Mouse (Mus musculus) cerebellum, postnatal 14 days (tissue): ENCODE data around the gene Cux1.

Experiments used
- DNase-seq, 2 experiments: peaks; one replicate each; pipeline ENCODE4 v3.0.0; 2021; ENCODE audit warnings: mixed read lengths in 2 of 2

Cux1 gene

DNA sequence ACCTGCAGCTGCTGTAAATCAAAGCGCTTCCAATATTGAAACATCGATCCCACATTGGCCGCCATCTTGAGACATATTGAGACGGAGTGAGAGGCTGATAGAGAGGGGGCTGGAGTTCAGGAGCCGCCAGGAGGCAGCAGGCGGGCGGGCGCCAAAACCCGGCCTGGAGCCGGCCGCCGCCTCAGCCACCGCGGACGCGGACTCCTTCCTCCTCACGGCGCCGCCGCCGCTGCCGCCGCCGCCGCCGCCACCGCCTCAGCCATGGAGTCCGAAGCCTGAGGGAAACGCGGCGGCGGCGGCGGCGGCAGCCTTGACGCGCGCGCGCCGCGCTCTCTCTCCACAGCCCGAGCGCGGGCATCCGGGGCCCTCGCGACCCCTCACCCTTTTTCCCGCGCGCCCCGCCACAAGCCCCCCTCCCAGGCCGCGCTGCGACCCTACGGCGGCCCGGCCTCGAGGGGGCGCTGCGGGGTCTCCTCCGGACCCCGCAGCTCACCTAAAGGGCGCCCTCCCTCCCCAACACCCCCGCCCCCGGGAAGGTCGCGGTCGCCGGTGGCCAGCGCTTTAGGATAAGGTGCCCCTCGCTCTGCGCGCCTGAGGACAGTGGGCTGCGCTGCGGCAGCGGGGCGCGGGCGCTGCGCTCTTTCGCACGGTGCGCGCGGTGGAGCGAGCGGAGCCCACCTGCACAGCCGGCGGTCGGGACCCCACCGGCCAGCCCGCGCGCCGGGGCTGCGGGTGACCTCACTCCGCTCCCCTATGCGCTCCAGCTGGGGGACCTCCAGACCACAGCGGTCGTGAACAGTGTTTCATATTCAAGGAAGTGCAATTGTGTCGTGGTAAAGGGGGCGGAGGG lies at the start of gene Cux1:
Cux1 (minus strand) TSS at position 315 of the 850 bp plus-strand sequence.
- DNase-seq, result peak; percentile 89 to 91

DNA sequence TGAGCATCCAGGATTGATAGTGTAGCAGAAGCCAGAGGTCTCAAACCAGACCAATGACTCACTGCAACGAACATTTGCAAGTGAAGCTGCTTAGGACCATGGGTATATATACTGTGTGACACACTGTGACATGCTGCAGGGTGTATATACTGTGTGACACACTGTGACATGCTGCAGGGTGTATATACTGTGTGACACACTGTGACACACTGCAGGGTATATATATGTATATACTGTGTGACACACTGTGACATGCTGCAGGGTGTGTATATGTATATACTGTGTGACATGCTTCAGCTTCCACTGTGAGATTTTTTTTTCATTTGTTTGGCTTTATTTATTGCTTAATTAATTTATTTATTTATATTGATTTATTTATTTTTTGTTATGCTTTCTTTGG lies 45.1 kb upstream of the Cux1 start:
- DNase-seq, result no peak

- no peak for DNase-seq
These were observed 41.6 kb upstream of the Cux1 start for GRCm38 (mm10) chr5:136608814-136609434.

GRCm38 (mm10) chr5:136605144-136605543 lies 37.9 kb upstream of the Cux1 start:
- no peak for DNase-seq

DNA sequence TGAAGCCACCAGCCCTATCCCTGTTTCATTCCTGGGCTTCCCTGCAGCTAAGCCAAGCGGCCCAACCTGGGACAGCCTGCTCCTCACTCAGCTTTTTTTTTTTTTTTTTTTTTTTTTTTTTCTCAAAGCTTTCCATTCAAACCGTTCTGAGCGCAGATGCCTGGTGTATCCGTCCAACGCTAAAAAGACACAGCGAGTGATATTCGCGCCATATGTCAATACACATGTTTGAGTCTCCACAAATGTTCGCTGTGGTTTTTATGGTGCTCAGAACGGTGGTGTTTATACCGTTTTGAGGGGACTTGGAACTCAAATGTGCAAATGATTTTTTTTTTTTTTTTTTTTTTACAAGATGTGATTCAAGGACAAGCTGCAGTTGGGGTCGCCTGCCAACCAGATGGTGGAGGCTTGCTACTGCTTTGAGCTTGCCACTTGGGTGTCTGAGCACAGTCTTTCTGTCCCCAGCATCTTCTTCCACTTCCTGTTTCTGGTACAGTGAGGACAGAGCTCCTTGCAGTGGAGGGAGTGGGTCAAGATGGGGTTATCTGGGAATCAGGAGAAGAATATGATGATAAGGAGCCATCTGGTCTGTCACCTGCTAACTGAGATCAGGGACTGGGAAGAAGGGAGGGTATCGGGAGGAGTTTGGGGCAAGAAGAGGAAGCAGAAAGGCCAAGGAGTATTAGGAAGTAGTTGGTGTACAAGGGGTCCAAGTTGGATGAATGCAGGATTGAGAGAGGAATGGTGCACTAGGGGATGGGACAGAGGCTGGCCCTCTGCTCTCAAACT lies 36.1 kb upstream of the Cux1 start:
- DNase-seq, result peak; percentile 30 to 35

DNA sequence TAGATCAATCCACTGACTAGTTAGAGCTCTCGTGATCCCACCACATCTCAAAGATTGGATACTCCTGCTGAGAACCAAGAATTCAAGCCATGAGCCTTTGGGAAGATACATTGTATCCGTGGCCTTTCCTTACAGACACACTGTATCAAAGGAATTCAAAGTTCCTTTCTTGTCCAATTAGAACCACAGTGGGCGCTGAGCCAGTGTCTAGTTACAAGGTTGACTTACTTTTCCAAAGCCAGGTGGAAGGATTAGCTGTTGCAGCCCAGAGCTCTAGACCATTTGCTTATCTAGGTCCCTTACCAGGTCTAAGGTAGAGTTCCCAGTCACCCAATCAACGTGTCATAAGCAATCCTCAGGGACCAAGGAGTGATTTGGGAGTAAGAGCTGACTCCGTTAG lies 33.2 kb upstream of the Cux1 start:
- no peak for DNase-seq

DNA sequence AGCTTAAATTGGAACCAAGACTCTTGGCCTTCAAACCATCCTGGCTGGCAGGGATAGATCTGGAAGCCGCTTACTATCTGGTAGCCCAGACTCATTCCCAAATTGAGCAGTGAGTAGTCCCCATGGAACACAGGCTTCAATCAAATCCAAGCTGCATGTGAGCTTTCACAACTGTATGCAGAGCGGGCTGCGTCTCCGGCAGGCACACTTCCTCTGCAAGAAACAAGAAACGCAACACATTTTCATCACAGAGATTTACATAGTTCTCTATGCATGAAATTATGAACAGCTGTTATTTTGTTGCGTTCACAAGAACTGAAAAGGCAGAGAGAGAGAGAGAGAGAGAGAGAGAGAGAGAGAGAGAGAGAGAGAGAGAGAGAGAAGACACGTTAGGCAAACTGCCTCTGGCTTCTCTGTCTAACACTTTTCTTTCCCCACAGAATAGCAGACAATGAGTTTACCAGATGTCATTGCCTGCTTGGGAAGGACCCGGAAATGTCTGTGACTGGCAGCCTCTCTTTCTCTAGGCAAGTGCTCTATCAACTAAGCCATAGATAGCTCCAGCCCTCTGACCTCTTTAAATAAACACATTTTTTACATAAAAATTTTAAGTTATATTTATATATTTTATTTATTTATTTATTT lies 27.7 kb upstream of the Cux1 start:
- DNase-seq, result no peak

DNA sequence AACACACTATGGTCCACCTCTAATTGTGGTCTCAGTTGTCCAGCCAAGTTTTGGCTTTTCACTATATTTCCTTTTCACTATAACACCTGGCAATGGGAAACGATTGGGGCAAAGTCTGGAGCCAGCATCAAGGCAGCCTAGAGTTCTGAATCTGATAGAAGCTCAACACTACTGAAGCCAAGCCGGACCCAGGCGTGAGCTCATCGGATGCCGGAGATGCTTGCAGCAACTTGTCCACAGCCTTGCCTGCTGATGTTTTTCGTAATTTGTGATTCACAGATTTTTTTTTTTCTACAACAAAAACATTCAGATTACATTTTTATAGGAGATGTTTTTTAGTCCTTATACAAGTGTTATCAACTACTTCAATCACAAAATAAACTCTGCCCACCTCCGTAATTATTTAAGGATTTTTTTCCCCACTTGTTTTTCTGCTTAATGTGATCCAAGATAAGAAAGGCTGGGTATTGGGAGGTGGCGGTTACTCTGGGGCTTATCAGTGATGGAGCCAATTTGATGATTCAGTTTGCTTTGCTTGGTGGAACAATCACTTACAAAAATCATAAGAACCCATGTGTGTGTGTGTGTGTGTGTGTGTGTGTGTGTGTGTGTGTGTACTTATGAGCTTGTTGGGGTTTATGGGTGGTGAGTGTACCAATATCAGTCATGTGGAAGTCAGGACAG lies 24.7 kb upstream of the Cux1 start:
- DNase-seq, result no peak

- DNase-seq, result no peak
These were observed 21.7 kb upstream of the Cux1 start for GRCm38 (mm10) chr5:136589002-136589401.

DNA sequence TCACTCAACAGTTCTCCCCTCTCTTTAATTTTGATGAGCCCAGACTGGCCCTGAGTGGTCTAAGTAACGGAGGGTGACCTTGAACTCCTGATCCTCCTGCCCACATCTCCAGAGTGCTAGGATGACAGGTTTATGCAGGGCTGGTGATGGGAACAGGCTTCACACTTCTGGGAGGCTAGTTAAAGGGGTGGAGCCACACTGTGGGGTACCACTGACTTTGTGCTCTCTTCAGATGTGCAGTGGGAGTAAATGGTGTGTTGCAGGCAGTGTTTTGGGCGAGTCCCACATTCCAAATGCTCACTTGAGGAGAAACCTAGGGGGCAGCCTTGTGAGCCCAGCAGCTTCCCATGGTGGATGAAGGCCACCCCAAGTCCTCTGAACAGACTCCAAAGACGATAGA lies 21.2 kb upstream of the Cux1 start:
- DNase-seq, result no peak

DNA sequence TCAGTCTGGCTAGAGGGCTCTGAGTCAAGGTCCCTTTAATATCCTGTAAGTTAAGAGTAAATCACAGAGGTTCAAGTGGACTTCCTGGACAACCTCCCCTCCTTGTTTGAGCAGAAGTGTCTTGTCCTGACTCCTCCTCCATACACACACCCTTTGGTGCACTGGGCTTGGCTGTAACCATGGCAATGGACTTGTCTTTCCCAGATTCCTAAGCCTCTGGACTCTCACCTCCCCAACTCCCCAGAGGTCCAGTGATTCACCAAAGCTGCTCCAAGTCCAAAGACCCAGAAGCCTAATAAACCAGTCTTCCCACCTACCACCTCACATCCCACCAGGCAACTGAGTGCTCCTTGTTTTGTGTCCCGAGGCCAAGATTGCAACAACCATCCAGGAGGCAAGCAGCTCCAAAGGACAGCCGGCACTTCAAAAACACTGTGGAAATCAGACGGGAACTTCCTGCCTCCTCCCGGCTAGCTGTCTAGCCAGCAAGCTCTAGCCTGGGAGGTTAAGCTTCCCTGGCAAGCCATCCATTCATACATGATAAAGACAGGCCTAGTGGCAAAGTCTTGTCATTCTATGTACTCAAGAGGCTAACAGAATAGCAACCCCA lies 17.5 kb upstream of the Cux1 start:
- no peak for DNase-seq

DNA sequence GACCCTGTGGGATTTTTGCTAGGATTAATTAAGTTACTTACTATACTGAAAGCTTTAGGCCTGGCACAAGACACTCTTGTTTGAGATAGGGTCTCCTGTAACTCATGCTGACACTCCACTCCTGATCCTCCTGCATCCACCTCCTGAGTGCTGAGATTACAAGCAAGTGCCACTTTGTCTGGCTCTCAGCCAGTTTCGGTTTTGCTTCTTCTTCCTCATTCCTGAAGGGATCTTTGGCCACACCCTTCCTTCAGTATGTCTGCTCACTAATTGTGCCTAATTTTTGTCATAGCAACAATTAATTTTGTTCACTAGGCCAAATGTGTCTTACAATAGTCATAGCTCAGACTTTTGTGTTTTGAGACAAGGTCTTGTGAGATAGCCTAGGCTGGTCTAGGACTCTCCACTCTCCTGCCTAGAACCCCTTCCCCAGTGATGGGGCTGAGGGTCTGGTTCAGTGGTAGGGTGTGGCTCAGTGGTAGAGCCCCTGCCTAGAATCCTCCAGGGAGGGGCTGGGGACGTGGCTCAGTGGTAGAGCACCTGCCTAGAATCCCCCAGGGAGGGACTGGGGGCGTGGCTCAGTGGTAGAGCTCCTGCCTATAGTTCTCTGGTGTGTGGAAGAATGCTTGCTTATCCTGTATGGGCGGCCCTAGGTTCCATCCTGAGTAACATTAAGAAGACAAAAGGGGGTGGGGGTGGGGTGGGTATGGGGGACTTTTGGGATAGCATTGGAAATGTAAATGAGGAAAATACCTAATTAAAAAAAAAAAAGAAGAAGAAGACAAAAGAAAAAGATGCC lies 16.6 kb upstream of the Cux1 start:
- DNase-seq, result no peak

GRCm38 (mm10) chr5:136583256-136583655 lies 16.0 kb upstream of the Cux1 start:
- DNase-seq, result no peak

DNA sequence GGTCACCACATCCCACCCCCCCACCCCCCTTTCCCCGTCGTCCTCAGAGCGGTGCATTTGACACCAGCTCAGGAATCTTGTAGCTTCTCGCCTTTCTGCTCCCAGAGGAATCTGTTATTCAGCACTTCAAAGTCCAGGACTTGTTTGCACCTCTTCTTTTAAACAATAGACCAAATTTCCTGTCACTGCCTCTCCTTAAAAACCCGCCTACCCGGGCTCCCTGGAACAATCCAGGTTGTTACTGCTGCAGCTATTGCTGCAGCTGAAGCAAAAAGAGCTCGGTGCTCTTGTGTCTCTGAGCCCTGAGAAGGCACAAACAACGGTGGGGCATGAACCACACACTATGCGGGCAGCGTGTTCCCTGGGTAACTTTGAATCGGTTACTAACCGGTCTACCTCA lies 14.9 kb upstream of the Cux1 start:
- DNase-seq, result no peak

GRCm38 (mm10) chr5:136581625-136582024 lies 14.3 kb upstream of the Cux1 start:
- no peak for DNase-seq

DNA sequence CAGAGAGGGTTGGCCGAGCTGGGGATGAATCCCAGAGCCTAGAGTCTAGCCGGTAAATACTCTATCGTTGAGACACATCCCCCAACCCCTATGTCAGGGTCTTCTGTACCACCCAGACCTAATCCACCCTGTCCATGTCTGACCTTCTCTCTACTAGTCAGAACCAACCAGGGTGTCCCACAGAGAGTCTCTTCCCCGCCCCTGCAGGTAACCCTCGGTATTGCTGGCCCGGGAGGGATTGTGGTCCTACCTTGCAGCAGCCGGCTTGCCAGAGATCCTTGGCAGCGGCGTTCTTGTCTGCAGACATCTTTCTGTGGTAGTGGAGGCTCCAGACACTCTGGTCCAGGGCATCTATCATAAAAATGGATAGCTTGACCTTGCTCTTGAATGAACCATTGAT lies 13.9 kb upstream of the Cux1 start:
- peak; percentile 66 to 88 for DNase-seq

DNA sequence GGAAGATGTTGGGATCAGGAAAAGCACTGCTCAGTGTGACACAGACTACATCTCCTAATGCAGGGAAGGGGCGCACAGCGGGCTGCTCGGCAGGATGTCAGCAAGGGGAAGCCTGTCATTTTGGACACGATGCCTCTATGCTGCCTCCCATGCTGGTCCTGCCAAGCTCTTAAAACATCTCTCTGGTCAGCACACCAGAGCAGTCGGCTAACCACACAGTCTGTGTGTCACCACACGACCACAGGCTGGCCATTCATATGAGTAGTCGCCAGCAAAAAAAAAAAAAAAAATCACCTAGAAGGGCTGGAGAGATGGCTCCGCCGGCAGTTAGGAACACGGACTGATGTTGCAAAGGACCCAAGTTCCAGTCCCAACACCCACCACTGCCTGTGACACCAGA lies 10.9 kb upstream of the Cux1 start:
- DNase-seq, result no peak

- no peak for DNase-seq
These were observed 2.9 kb upstream of the Cux1 start for GRCm38 (mm10) chr5:136570171-136570570.

- DNase-seq, result peak; percentile 87 to 90
These were observed 1.5 kb upstream of the Cux1 start for GRCm38 (mm10) chr5:136568776-136569175.

GRCm38 (mm10) chr5:136568026-136568765 lies 906 bp upstream of the Cux1 start:
- peak in 1 of 2 experiments; percentile 50 for DNase-seq
